ENCODE assay signal across 8 mouse cellular contexts in genomic region chr1:120072900-120073299, GRCm38 (mm10). TPM values are rescaled to one million over a fixed set of nuclear protein-coding genes. Genes with fewer than 3 reads are reported as not detected.
DNase-seq lines count a peak whose midpoint lies in the region; ATAC-seq and TF ChIP-seq lines count a peak whose summit lies in the region.

No protein-coding gene starts in this region.

- ATAC-seq in erythroblast, adult 5-6 weeks (replicated peaks; ENCODE audit: low FRiP score, poor library complexity, severe bottlenecking) = no peak
- ATAC-seq in forebrain, embryonic 13.5 days = no peak
- no peak for ATAC-seq in intestine, embryonic 14.5 days (replicated peaks; ENCODE audit: low FRiP score, low TSS enrichment, low read depth)
- peak; percentile 29; the same call in 1 of the 2 replicates for ATAC-seq in liver, embryonic 14.5 days (ENCODE audit: insufficient read depth)
- 0 out of 2 replicates have a peak, but pooled peaks have one; percentile 6 for ATAC-seq in neural tube, embryonic 14.5 days (ENCODE audit: low read depth)

- no peaks in the 10 kb centered on the region for H3K9me3 ChIP-seq in erythroblast, embryonic 14.5 days (ENCODE audit: control insufficient read depth, low read length)
- H3K9me3 ChIP-seq in forebrain, embryonic 13.5 days (replicated peaks) = no peaks in the 10 kb centered on the region
- no peaks in the 10 kb centered on the region for H3K9me3 ChIP-seq in intestine, embryonic 14.5 days (ENCODE audit: control insufficient read depth, low read length)
- no peaks in the 10 kb centered on the region for H3K9me3 ChIP-seq in liver, embryonic 14.5 days (ENCODE audit: control insufficient read depth, low read length)
- no peaks in the 10 kb centered on the region for H3K9me3 ChIP-seq in neural tube, embryonic 14.5 days (ENCODE audit: control insufficient read depth, low read length)

- H3K4me3 ChIP-seq in erythroblast, embryonic 14.5 days (replicated peaks) = peak overlapping the region; percentile 42
- peak overlapping the region; percentile 36 for H3K4me3 ChIP-seq in forebrain, embryonic 13.5 days
- peak overlapping the region; percentile 28 for H3K4me3 ChIP-seq in intestine, embryonic 14.5 days (ENCODE audit: low read depth, low read length)
- peak overlapping the region; percentile 26 to 44 for H3K4me3 ChIP-seq in liver, embryonic 14.5 days (ENCODE audit: insufficient read depth in 1 of 2, low read depth in 2 of 2, low read length in 2 of 2)
- H3K4me3 ChIP-seq in neural tube, embryonic 14.5 days (ENCODE audit: low read depth, low read length) = peak overlapping the region; percentile 33

- peaks cover under 1% of the 10 kb centered on the region; the same call in 1 of the 2 replicates for H3K36me3 ChIP-seq in erythroblast, embryonic 14.5 days (ENCODE audit: control insufficient read depth)
- H3K36me3 ChIP-seq in forebrain, embryonic 13.5 days (ENCODE audit: poor library complexity, severe bottlenecking) = no peaks in the 10 kb centered on the region
- no peaks in the 10 kb centered on the region for H3K36me3 ChIP-seq in intestine, embryonic 14.5 days (ENCODE audit: control insufficient read depth, insufficient read depth, low read length)
- H3K36me3 ChIP-seq in liver, embryonic 14.5 days (replicated peaks; ENCODE audit: control insufficient read depth, insufficient read depth, low read depth) = no peaks in the 10 kb centered on the region
- no peaks in the 10 kb centered on the region for H3K36me3 ChIP-seq in neural tube, embryonic 14.5 days (ENCODE audit: control insufficient read depth, insufficient read depth, low read length)

- DNase-seq in brain, adult 2 months (ENCODE audit: low read depth, low spot score) = peak; percentile 28
- DNase-seq in intestine, embryonic 14.5 days (ENCODE audit: low spot score) = peak; percentile 68
- no peak for DNase-seq in liver, embryonic 14.5 days (ENCODE audit: low read depth in 3 of 3, low spot score in 3 of 3)
- no peak for DNase-seq in frontal cortex, adult 2 months (ENCODE audit: extremely low spot score in 1 of 2, low spot score in 1 of 2)

- peaks cover 28% of the 10 kb centered on the region for H3K27me3 ChIP-seq in erythroblast, embryonic 14.5 days (ENCODE audit: control insufficient read depth)
- H3K27me3 ChIP-seq in forebrain, embryonic 13.5 days = peaks cover 41% of the 10 kb centered on the region
- 0 out of 2 replicates have a peak, but pooled peaks cover 5% of the 10 kb centered on the region for H3K27me3 ChIP-seq in intestine, embryonic 14.5 days (replicated peaks; ENCODE audit: control insufficient read depth, insufficient read depth, low read length)
- peaks cover 6% of the 10 kb centered on the region for H3K27me3 ChIP-seq in liver, embryonic 14.5 days (ENCODE audit: control insufficient read depth, insufficient read depth, low read length)
- H3K27me3 ChIP-seq in neural tube, embryonic 14.5 days (ENCODE audit: control insufficient read depth, insufficient read depth, low read length) = peaks cover 10% of the 10 kb centered on the region; the same call in 1 of the 2 replicates

- H3K4me2 ChIP-seq in forebrain, embryonic 13.5 days = peak overlapping the region; percentile 78
- peak overlapping the region; percentile 72 for H3K4me2 ChIP-seq in intestine, embryonic 14.5 days (ENCODE audit: low read length)
- H3K4me2 ChIP-seq in liver, embryonic 14.5 days (ENCODE audit: low read depth) = peak overlapping the region; percentile 54
- peak overlapping the region; percentile 77 for H3K4me2 ChIP-seq in neural tube, embryonic 14.5 days (ENCODE audit: low read depth, low read length)

- H3K9ac ChIP-seq in forebrain, embryonic 13.5 days = peak overlapping the region; percentile 45; the same call in 1 of the 2 replicates
- H3K9ac ChIP-seq in intestine, embryonic 14.5 days (ENCODE audit: low read length) = no peak overlapping the region
- peak overlapping the region; percentile 23 for H3K9ac ChIP-seq in liver, embryonic 14.5 days (replicated peaks)
- no peak overlapping the region for H3K9ac ChIP-seq in neural tube, embryonic 14.5 days (replicated peaks; ENCODE audit: low read depth, low read length)

- no peak for TF ChIP-seq CTCF in liver, embryonic 14.5 days (IDR thresholded peaks at IDR 0.05; ENCODE audit: low read depth)

- no peak overlapping the region for H3K27ac ChIP-seq in forebrain, embryonic 13.5 days
- H3K27ac ChIP-seq in intestine, embryonic 14.5 days (ENCODE audit: low read depth) = no peak overlapping the region
- no peak overlapping the region; the same call in 1 of the 2 replicates for H3K27ac ChIP-seq in liver, embryonic 14.5 days
- no peak overlapping the region for H3K27ac ChIP-seq in neural tube, embryonic 14.5 days (ENCODE audit: low read depth, low read length)

- 17% methylated on average over 16 of the region's 16 CpGs for WGBS in forebrain, embryonic 13.5 days
- WGBS in intestine, embryonic 14.5 days = 6% methylated on average over 16 of the region's 16 CpGs
- WGBS in liver, embryonic 14.5 days (ENCODE audit: insufficient replicate concordance) = 8% methylated on average over 16 of the region's 16 CpGs
- 14% methylated on average over 16 of the region's 16 CpGs for WGBS in neural tube, embryonic 14.5 days

- no peak for TF ChIP-seq EP300 in liver, embryonic 14.5 days (IDR thresholded peaks at IDR 0.05; ENCODE audit: low read depth)

- peaks cover 2% of the 10 kb centered on the region for H3K4me1 ChIP-seq in erythroblast, embryonic 14.5 days (ENCODE audit: control insufficient read depth)
- peaks cover 24% of the 10 kb centered on the region for H3K4me1 ChIP-seq in forebrain, embryonic 13.5 days
- peaks cover 6% of the 10 kb centered on the region for H3K4me1 ChIP-seq in intestine, embryonic 14.5 days (replicated peaks; ENCODE audit: control insufficient read depth, insufficient read depth, low read length)
- peaks cover 0 to 8% of the 10 kb centered on the region in 2 experiments; a peak in 2 of 4 replicates for H3K4me1 ChIP-seq in liver, embryonic 14.5 days (replicated peaks; ENCODE audit: control insufficient read depth in 2 of 2, insufficient read depth in 2 of 2, low read length in 1 of 2)
- peaks cover 12% of the 10 kb centered on the region for H3K4me1 ChIP-seq in neural tube, embryonic 14.5 days (ENCODE audit: control insufficient read depth, insufficient read depth, low read length)

RNA-seq across cellular contexts. Expression of gene Tmem37, which starts 1.0 kb away (rescaled TPM):
- 0.07 and 0.08 TPM in 2 replicates for polyA plus RNA-seq in erythroblast, embryonic 14.5 days (2012)
- 1.5 TPM in 1 of 2 replicates, not detected in the other for total RNA-seq in erythroblast, adult 5-6 weeks (2015; ENCODE audit: low replicate concordance)
- not detected in 2 replicates for total RNA-seq in erythroblast, adult 5-6 weeks (2017; ENCODE audit: low replicate concordance)
- polyA plus RNA-seq in forebrain, embryonic 13.5 days (2015; fragmentation: Nextera tagmentation; extraction: Ambion mirVana) = 4.0 and 4.3 TPM in 2 replicates
- polyA plus RNA-seq in intestine, embryonic 14.5 days (2014; fragmentation: Nextera tagmentation; extraction: Ambion mirVana) = 12.4 and 17.6 TPM in 2 replicates
- 31.1 and 39.5 TPM in 2 replicates for polyA plus RNA-seq in liver, embryonic 14.5 days (2012; rRNA removed)
- polyA plus RNA-seq in liver, embryonic 14.5 days (2014; fragmentation: Nextera tagmentation; extraction: Ambion mirVana) = 73.9 and 75.7 TPM in 2 replicates
- 2.6 and 9.0 TPM in 2 replicates for polyA plus RNA-seq in neural tube, embryonic 14.5 days (2014; fragmentation: Nextera tagmentation; extraction: Ambion mirVana)
- 3.9 and 5.1 TPM in 2 replicates for polyA plus RNA-seq in frontal cortex, adult 2 months (2012; rRNA removed)

RNA-seq across cellular contexts. Expression of gene Dbi, which starts 48.0 kb away (rescaled TPM):
- 0.37 and 0.79 TPM in 2 replicates for polyA plus RNA-seq in erythroblast, embryonic 14.5 days (2012)
- 59.9 and 82.1 TPM in 2 replicates for total RNA-seq in erythroblast, adult 5-6 weeks (2015; ENCODE audit: low replicate concordance)
- total RNA-seq in erythroblast, adult 5-6 weeks (2017; ENCODE audit: low replicate concordance) = 73.0 and 77.2 TPM in 2 replicates
- polyA plus RNA-seq in forebrain, embryonic 13.5 days (2015; fragmentation: Nextera tagmentation; extraction: Ambion mirVana) = 1,225 and 1,613 TPM in 2 replicates
- polyA plus RNA-seq in intestine, embryonic 14.5 days (2014; fragmentation: Nextera tagmentation; extraction: Ambion mirVana) = 752 and 816 TPM in 2 replicates
- polyA plus RNA-seq in liver, embryonic 14.5 days (2012; rRNA removed) = 208 and 340 TPM in 2 replicates
- 633 and 662 TPM in 2 replicates for polyA plus RNA-seq in liver, embryonic 14.5 days (2014; fragmentation: Nextera tagmentation; extraction: Ambion mirVana)
- 1,841 and 1,897 TPM in 2 replicates for polyA plus RNA-seq in neural tube, embryonic 14.5 days (2014; fragmentation: Nextera tagmentation; extraction: Ambion mirVana)
- 768 and 847 TPM in 2 replicates for polyA plus RNA-seq in frontal cortex, adult 2 months (2012; rRNA removed)

RNA-seq across cellular contexts. Expression of gene 3110009E18Rik, which starts 48.1 kb away (rescaled TPM):
- 0.10 TPM in 1 of 2 replicates, not detected in the other for polyA plus RNA-seq in erythroblast, embryonic 14.5 days (2012)
- 6.5 and 8.2 TPM in 2 replicates for total RNA-seq in erythroblast, adult 5-6 weeks (2015; ENCODE audit: low replicate concordance)
- total RNA-seq in erythroblast, adult 5-6 weeks (2017; ENCODE audit: low replicate concordance) = not detected in 2 replicates
- polyA plus RNA-seq in forebrain, embryonic 13.5 days (2015; fragmentation: Nextera tagmentation; extraction: Ambion mirVana) = 24.8 and 29.7 TPM in 2 replicates
- polyA plus RNA-seq in intestine, embryonic 14.5 days (2014; fragmentation: Nextera tagmentation; extraction: Ambion mirVana) = 17.3 and 21.3 TPM in 2 replicates
- 1.9 and 3.5 TPM in 2 replicates for polyA plus RNA-seq in liver, embryonic 14.5 days (2012; rRNA removed)
- polyA plus RNA-seq in liver, embryonic 14.5 days (2014; fragmentation: Nextera tagmentation; extraction: Ambion mirVana) = 9.6 and 10.4 TPM in 2 replicates
- polyA plus RNA-seq in neural tube, embryonic 14.5 days (2014; fragmentation: Nextera tagmentation; extraction: Ambion mirVana) = 17.3 and 18.9 TPM in 2 replicates
- 4.1 and 4.6 TPM in 2 replicates for polyA plus RNA-seq in frontal cortex, adult 2 months (2012; rRNA removed)

Comparison
In these comparisons a context has a peak if more than half of its experiments do, and no peak if none do; other contexts are left out.
1. ATAC-seq: peak in liver, embryonic 14.5 days (single experiment) and neural tube, embryonic 14.5 days (single experiment); none in erythroblast, adult 5-6 weeks (single experiment), forebrain, embryonic 13.5 days (single experiment) and intestine, embryonic 14.5 days (single experiment).
2. DNase-seq: peak in brain, adult 2 months (single experiment) and intestine, embryonic 14.5 days (single experiment); none in liver, embryonic 14.5 days (0 of 3) and frontal cortex, adult 2 months (0 of 2).
3. H3K9ac ChIP-seq: peak in forebrain, embryonic 13.5 days (single experiment) and liver, embryonic 14.5 days (single experiment); none in intestine, embryonic 14.5 days (single experiment) and neural tube, embryonic 14.5 days (single experiment).
4. RNA of gene Dbi, which starts 48.0 kb away (polyA plus RNA-seq): 1,841 to 1,897 TPM in neural tube, embryonic 14.5 days, 1,225 to 1,613 TPM in forebrain, embryonic 13.5 days, 752 to 816 TPM in intestine, embryonic 14.5 days, 768 to 847 TPM in frontal cortex, adult 2 months and 208 to 662 TPM in liver, embryonic 14.5 days; 0.37 to 0.79 TPM in erythroblast, embryonic 14.5 days; every median in the first group is over 100 times any median in the second.
5. Peak in every context shown above with its lines, with median percentiles within 50 percentile points of each other: H3K4me3 ChIP-seq and H3K4me2 ChIP-seq.